Mouse (Mus musculus) olfactory bulb, adult 2 months (tissue): ENCODE measurements around the gene Usp46.

Experiments used
- CTCF ChIP-seq: fragments of 200-500 bp; IDR thresholded peaks from 2 replicates; pipeline ENCODE4 v1.5.1; 2012; ENCODE audit warnings: low read depth, mild to moderate bottlenecking, low read length, moderate library complexity; ENCODE audit not compliant: insufficient read depth
- POLR2A ChIP-seq: fragments of 200-500 bp; IDR thresholded peaks from 2 replicates; pipeline ENCODE4 v1.6.1; 2012; ENCODE audit warnings: mild to moderate bottlenecking, low read depth, low read length, moderate library complexity; ENCODE audit not compliant: insufficient read depth

DNA sequence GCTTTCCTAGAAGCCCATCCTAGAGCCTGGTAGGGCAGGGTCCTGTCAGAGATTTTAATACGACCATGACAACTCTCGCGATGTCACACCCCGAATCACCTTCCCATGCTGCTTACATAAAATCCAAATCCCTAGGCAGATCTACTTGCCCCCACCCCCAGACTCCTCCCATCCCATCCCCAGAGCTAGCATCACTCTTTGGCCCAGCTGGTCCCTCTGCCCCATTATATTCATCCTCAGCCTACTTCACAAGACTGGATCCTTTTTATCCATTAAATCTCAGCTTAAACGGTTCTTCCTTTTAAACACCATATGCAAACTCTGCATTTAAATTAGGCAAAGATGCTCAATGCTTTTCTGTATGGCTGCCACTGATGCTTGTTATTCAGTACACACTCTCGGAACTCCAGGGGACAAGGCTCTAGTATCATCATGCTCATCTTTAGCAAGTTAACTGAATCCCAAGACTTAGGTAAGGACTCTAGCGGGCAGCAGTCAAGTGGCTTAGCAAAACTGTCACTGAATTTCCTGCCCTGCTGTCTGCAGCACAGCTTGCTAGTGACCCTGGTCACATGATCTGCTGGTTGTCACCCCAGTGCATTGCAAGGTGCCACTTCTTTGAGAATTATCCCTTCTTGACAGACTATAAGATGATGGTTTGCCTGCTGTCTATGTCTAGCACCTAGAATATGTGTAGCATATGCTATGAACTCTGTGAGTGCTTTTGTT is 45.9 kb upstream of the Usp46 start:
- no peak for TF ChIP-seq CTCF
- no peak for TF ChIP-seq POLR2A
